Mouse (Mus musculus): ENCODE measurements around the gene Krt26.

- no peak for TF ChIP-seq CTCF (IDR thresholded peaks at IDR 0.05; ENCODE audit: borderline replicate concordance, insufficient read depth, low read length)
- TF ChIP-seq POLR2A (IDR thresholded peaks at IDR 0.05; ENCODE audit: low read depth, low read length) = no peak
These were observed 16.7 kb downstream of the Krt26 start for GRCm38 (mm10) chr11:99321094-99321493.

Measured in embryonic fibroblast, embryonic 13.5 days (primary cell).